Mouse (Mus musculus): Measurements from ENCODE around the gene Mrtfa. TPM values are rescaled to one million over a fixed set of nuclear protein-coding genes. Genes with fewer than 3 reads are reported as not detected.

Mrtfa gene
- polyA plus RNA-seq, 1 experiment from 2014 or later, result 14.7 TPM

DNA sequence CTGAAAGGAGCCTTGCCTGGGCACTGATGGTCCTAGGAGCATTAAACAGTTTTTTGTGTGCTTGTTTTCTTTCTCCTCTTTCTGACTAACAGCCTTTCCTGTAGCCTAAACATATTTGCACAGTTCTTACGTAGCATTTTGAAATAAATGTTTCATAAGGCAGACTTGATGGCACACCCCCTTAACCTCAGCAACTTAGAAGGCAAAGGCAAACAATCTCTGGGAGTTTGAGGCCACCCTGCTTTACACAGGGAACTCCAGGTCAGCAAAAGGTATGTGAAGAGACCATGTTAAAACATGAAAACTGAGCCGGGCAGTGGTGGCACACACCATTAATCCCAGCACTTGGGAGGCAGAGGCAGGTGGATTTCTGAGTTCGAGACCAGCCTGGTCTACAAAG lies 214.9 kb downstream of the Mrtfa start:
- H3K27me3 ChIP-seq (ENCODE audit: control insufficient read depth, insufficient read depth, low read length), result no peaks in the 10 kb centered on the region
- no peak overlapping the region for H3K9ac ChIP-seq (ENCODE audit: low read length)
- H3K4me3 ChIP-seq (ENCODE audit: control insufficient read depth in 1 of 2, insufficient read depth in 1 of 2, low read depth in 1 of 2, low read length in 2 of 2), result no peak overlapping the region
- no peak for ATAC-seq (ENCODE audit: insufficient number of reproducible peaks, insufficient read depth, low FRiP score, low read depth)
- WGBS, result 87% methylated on average over 3 of the region's 3 CpGs
- no peaks in the 10 kb centered on the region for H3K36me3 ChIP-seq (ENCODE audit: control insufficient read depth, insufficient read depth, low read length)
- no peak overlapping the region for H3K4me2 ChIP-seq (ENCODE audit: low read length)
- H3K27ac ChIP-seq (replicated peaks in 1 of 2; ENCODE audit: control insufficient read depth in 1 of 2, insufficient read depth in 1 of 2, low read depth in 2 of 2, low read length in 2 of 2), result no peak overlapping the region
- no peaks in the 10 kb centered on the region for H3K9me3 ChIP-seq (ENCODE audit: control insufficient read depth, low read length)
- peaks cover 0 to 12% of the 10 kb centered on the region in 2 experiments; a peak in 1 of 4 replicates for H3K4me1 ChIP-seq (ENCODE audit: control insufficient read depth in 2 of 2, insufficient read depth in 2 of 2, low read length in 2 of 2)

DNA sequence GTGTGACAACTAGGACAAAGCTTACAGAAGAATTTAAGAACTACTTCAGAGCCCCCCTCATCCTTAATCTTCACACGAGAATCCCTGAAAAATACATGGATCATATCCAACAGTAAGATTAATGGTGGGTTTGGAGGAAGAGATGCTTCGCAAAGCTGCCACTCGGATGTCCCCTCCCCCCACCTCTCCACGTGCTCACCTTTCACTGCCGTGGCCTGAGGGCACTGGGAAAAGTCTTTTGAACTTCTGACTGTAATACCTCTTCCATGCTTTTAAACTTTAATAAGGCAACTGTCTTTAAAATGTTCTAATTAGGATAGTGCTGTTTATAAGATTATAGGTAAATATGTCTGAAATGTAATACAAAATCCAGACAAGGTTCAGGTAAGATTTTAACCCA lies 216.2 kb downstream of the Mrtfa start:
- WGBS, result 56% methylated on average over 5 of the region's 5 CpGs
- ATAC-seq (ENCODE audit: insufficient number of reproducible peaks, insufficient read depth, low FRiP score, low read depth), result no peak
- no peak overlapping the region for H3K27ac ChIP-seq (replicated peaks in 1 of 2; ENCODE audit: control insufficient read depth in 1 of 2, insufficient read depth in 1 of 2, low read depth in 2 of 2, low read length in 2 of 2)
- H3K27me3 ChIP-seq (ENCODE audit: control insufficient read depth, insufficient read depth, low read length), result no peaks in the 10 kb centered on the region
- H3K9ac ChIP-seq (ENCODE audit: low read length), result no peak overlapping the region
- peaks cover 12% of the 10 kb centered on the region for H3K36me3 ChIP-seq (ENCODE audit: control insufficient read depth, insufficient read depth, low read length)
- H3K4me2 ChIP-seq (ENCODE audit: low read length), result no peak overlapping the region
- peaks cover 0 to 12% of the 10 kb centered on the region in 2 experiments; a peak in 1 of 4 replicates for H3K4me1 ChIP-seq (ENCODE audit: control insufficient read depth in 2 of 2, insufficient read depth in 2 of 2, low read length in 2 of 2)
- no peaks in the 10 kb centered on the region for H3K9me3 ChIP-seq (ENCODE audit: control insufficient read depth, low read length)
- no peak overlapping the region for H3K4me3 ChIP-seq (ENCODE audit: control insufficient read depth in 1 of 2, insufficient read depth in 1 of 2, low read depth in 1 of 2, low read length in 2 of 2)

DNA sequence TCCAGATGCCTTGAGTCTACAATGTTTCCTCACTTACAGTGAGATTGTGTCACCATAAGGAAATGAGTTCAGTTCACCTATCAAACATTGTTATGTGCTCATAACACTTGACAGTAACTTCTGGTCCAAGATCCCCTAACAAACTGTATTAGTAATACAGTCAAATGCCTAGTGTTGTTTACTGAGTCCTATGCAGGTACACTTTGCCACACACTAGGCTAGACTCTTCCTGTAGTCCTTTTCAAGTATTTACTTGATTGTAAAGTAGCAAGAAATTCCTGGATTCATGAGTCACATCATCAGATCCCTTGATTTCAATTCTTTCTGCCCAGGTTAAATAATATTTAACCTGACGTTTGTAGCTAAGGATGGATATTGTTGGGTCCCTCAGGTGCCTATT lies 221.2 kb downstream of the Mrtfa start:
- H3K4me3 ChIP-seq (ENCODE audit: control insufficient read depth in 1 of 2, insufficient read depth in 1 of 2, low read depth in 1 of 2, low read length in 2 of 2), result no peak overlapping the region
- H3K4me2 ChIP-seq (ENCODE audit: low read length), result no peak overlapping the region
- peaks cover 56% of the 10 kb centered on the region for H3K36me3 ChIP-seq (ENCODE audit: control insufficient read depth, insufficient read depth, low read length)
- no peak for ATAC-seq (ENCODE audit: insufficient number of reproducible peaks, insufficient read depth, low FRiP score, low read depth)
- no peak overlapping the region for H3K27ac ChIP-seq (replicated peaks in 1 of 2; ENCODE audit: control insufficient read depth in 1 of 2, insufficient read depth in 1 of 2, low read depth in 2 of 2, low read length in 2 of 2)
- no peak overlapping the region for H3K9ac ChIP-seq (ENCODE audit: low read length)
- WGBS, result 84% methylated on average over 1 of the region's 1 CpGs
- no peaks in the 10 kb centered on the region for H3K27me3 ChIP-seq (ENCODE audit: control insufficient read depth, insufficient read depth, low read length)
- peaks cover 0 to 12% of the 10 kb centered on the region in 2 experiments; a peak in 1 of 4 replicates for H3K4me1 ChIP-seq (ENCODE audit: control insufficient read depth in 2 of 2, insufficient read depth in 2 of 2, low read length in 2 of 2)
- H3K9me3 ChIP-seq (ENCODE audit: control insufficient read depth, low read length), result no peaks in the 10 kb centered on the region

Other genes with a start within 250 kb of the Mrtfa start
- gene Adsl, start 242.3 kb downstream of the Mrtfa start, polyA plus RNA-seq (2014; fragmentation: Nextera tagmentation; extraction: Ambion mirVana), result 149 and 161 TPM in 2 replicates
- 9.4 and 13.8 TPM in 2 replicates for gene Sgsm3, start 213.0 kb downstream of the Mrtfa start, polyA plus RNA-seq (2014; fragmentation: Nextera tagmentation; extraction: Ambion mirVana)
- gene Mchr1, start 44.7 kb upstream of the Mrtfa start, polyA plus RNA-seq (2014; fragmentation: Nextera tagmentation; extraction: Ambion mirVana), result not detected in 2 replicates
- gene Slc25a17, start 170.1 kb upstream of the Mrtfa start, polyA plus RNA-seq (2014; fragmentation: Nextera tagmentation; extraction: Ambion mirVana), result 54.9 and 56.4 TPM in 2 replicates
- gene St13, start 209.3 kb upstream of the Mrtfa start, polyA plus RNA-seq (2014; fragmentation: Nextera tagmentation; extraction: Ambion mirVana), result 101 and 105 TPM in 2 replicates
- 9.1 and 10.9 TPM in 2 replicates for gene Xpnpep3, start 209.4 kb upstream of the Mrtfa start, polyA plus RNA-seq (2014; fragmentation: Nextera tagmentation; extraction: Ambion mirVana)
- gene Dnajb7, start 217.5 kb upstream of the Mrtfa start, polyA plus RNA-seq (2014; fragmentation: Nextera tagmentation; extraction: Ambion mirVana), result 1.1 and 1.3 TPM in 2 replicates

Measured in heart, embryonic 14.5 days (tissue).